Mouse (Mus musculus): ENCODE results near the gene Herc3.
"Not testable (repeated sequence)": the region's sequence is repeated elsewhere in the genome, so short reads cannot be mapped to it uniquely, and the experiment has no call there.

Gene Herc3

DNA sequence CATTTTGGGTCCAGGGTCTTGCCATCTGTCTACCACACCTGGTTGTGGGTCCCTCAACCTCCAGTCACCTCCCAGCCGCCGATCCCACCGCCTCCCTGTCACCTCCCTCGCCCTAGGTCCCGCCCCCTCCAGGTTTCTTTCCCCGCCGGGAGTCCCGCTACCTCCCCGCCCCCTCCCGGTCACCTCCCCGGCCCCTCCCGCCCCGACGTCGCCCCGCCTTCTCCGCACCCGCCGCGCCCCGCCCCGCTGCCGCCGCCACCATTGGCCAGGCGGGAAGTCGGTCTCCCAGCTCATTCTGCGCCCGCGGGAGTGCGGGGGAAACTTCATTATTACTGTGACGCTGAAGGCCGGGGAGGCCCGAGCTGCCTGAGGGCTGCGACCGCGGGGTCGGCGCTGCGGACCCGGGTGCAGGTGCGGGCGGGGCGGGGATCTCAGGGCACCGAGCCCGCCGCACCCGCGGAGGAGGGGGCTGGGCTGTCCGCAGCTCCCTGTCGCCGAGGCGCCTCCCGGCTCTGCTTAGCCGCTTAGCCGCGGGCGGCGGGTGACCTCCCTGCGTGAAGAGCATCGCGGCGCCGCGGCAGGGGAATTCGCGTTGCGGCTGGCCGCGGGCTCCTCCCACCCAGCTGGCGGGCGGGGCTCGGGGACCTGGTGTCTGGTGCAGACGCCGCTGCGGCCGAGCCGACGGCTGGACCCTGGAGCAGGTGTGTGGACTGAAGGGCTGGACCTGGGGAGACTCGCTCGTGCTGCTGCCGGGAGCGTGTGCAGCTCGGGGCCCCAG, at the start of gene Herc3:
Gene Herc3, plus strand, starts transcription at position 234 of the 778 bp plus-strand sequence.
- peak; percentile 61 to 74 for DNase-seq (ENCODE audit: low spot score in 2 of 2)

DNA sequence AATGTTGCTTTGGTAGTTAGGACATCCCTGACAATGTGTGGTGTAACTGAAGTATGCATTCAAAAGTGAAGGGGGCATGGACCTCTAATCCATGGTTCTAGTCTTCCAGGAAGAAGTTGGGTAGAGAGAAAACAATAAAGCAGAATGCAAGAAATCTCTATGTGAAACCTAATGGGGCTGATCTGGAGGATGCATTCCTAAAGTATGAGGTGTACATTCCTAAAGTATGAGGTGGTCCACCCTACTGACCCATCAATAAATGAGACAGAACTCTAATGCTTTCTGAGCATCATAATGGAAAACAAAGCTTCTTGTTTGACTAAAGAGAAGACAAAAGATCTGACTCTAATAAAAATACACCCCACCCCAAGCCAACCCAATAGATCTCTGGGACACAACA, 29.9 kb upstream of the Herc3 start:
- no peak for DNase-seq (ENCODE audit: low spot score in 2 of 2)

DNA sequence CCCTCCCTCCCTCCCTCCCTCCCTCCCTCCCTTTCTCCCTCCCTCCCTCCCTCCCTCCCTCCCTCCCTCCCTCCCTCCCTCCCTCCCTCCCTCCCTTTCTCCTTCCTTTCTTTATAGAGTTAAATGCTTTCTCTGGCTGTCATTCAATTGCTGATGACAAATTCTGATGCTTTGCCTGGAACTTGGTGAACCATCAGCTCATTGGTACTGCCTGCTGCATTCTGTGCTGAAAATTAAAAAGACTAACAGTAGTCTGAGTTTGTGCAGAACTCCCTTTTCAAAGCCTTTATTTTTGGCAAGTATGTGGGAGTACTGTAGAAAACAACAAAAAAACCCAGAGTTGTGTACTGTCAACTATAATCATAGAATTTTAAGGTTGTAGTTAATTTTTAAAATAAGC, 16.9 kb upstream of the Herc3 start:
- DNase-seq (ENCODE audit: low spot score in 2 of 2), result no peak

DNA sequence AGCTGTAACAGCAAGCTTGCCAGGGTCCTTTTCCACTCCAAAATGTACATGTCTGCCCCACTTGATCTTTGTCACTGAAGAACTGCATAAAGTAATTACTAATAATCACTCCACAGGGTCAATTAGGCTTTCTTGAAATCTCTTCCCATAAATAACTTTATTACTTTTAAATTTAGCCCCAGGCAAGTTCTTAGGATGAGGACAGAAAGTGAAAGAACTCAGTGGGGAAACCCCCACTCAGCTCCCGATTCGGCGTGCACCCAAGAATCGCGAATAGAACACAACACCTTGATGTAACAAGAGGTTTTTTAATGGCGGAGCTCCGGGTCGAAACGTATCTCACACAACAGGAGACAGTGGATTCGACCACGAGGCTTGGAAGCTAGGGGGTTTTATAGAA, 14.2 kb upstream of the Herc3 start:
- DNase-seq (ENCODE audit: low spot score in 2 of 2), result not testable (repeated sequence)

DNA sequence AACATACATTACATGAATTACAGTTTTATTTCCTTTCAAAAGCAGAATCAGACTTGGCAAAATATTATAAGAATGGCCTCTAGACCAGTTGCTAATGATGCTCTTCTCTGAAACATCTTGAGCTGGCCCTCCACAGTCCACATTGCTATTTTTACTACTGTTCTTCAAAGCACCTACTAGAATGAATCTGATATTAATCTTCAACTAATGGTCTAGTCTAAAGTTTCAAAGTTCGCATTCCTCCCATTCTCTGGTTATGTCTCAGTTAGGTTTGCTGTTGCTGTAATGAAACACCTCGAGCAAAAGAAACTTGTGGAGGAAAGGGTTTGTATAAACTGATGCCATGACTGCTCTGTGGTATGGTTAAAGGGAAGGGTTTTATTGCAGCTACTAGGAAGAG, 5.6 kb upstream of the Herc3 start:
- no peak for DNase-seq (ENCODE audit: low spot score in 2 of 2)

DNA sequence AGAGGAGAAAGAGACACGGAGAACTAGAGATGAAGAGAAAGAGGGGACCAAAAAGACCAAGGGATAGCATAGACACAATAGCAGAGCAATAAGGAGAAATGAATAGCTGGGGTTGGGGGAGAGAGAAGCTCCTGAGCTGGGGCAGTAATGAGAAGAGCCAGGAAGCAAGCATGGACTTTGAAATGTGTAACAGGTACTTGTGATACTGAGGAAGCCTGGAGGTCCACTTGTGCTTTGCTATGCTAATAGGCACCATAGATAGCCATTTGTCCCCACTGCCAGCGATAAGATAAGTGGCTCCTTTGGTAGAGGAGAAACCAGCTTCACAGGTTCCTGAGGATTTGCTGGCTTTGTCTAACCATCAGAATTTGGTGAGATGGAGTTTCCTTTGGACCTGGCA, 5.2 kb upstream of the Herc3 start:
- DNase-seq (ENCODE audit: low spot score in 2 of 2), result no peak

DNA sequence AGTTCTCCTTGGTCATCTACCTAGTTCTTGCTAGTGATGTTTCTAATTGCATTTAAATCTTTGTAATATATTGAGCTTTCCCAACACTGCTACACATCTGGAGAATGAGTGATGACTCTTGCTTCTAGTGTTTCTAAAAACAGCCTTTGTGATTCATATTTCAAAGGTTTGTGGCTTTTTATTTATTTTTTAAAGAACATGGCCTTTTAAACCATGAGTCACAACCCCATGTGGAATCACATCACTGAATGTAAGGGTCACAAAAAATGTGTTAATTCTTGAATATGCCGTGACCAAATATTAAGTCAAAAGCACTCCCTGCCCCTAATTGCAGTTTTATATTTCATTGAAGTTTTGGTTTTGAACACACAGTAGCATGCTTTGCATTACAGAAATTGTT, 2.7 kb upstream of the Herc3 start:
- no peak for DNase-seq (ENCODE audit: low spot score in 2 of 2)

DNA sequence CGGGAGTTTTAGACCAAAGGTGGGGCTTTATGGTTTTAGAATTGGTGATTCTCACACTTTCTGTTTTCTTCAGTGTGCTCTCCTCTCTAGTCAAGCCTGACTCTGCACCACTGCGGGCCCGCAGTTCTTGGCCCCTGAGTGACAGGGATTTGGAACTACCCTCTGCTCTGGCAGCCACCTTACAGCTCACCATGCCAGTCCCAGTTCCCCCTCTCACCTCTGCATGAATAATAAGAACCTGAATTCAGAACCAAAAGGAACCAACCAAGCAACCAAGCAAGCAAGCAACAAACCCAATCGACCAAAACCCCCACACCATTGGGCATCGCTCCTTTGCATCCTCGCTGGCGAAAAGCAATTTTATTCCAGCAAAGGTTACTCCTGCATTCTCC, 429 bp upstream of the Herc3 start:
- DNase-seq (ENCODE audit: low spot score in 2 of 2), result no peak

DNA sequence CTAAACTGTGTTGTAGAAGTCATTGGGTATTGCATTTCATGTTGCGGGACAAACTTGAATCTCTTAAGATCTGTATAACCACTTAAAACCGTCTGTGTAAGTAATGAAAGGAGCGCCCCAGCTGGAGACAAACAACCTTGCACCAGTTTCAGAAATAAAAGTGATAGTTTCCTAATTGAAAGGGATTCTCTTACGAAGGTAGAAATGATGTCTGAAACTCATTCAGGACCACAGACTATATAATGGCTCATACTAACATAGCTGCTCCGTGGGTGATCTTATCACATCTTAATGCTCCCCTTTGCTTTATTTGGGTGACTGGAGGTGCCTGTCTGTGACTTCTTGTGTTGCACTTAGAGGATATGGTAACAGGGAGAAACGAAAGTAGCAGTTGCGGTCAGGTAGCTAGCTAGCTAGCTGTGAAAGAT, 1.3 kb downstream of the Herc3 start:
- no peak for DNase-seq (ENCODE audit: low spot score in 2 of 2)

DNA sequence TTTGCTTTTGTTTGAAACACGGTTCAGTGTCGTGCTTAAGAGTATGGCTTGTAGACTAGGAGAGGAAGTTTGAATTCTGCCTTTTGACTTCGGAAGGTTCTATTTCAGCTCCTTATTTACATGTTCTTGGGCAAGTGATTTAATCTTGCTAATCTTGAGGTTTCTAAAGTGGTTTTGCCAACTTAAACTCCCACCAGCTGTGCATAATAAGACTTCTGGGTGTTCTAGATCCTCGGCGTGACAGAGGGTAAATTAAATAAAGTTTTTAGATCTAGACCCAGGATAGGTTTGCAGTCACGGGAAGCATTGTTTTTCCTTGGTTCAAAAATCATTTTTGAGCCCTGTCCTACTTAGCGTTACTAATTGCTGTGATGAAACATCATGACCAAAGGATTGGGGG, 3.2 kb downstream of the Herc3 start:
- DNase-seq (ENCODE audit: low spot score in 2 of 2), result no peak

DNA sequence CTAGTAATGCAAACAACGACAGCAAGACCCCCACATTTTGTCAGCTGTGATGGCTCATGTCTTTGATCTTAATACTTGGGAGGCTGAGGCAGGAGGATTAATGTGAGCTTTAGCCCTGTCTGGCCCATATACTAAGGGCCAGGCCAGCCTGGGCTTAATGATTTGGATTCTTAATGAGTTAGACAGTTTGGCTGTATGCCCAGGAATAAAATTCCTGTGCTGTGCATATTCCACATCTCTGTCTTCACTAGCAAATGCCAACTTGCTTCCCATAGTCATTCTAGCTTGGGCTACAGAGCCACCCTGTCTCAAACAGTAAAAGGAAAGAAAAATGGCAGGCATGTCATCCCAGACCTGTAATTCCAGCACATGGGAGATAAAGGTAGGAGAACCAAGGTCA, 4.3 kb downstream of the Herc3 start:
- no peak for DNase-seq (ENCODE audit: low spot score in 2 of 2)

DNA sequence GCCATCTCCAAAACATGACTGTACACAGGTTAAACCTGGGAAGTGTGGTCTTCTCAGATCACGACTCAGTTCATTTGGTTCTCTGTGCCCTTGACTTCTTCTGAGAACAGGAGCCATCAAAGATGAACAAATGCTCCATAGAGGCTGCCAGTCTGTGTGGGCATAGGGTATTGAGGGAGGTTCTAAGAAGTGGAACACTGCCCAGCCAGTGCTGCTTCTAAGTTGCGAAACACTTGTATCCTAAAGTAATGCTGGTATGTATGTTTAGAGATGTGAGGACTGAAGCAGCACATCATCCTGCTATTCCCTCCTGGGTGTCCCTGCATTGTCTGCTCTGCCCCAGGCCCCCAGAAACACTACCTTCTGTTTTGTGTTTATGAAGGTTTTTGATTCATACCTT, 5.2 kb downstream of the Herc3 start:
- DNase-seq (ENCODE audit: low spot score in 2 of 2), result no peak

DNA sequence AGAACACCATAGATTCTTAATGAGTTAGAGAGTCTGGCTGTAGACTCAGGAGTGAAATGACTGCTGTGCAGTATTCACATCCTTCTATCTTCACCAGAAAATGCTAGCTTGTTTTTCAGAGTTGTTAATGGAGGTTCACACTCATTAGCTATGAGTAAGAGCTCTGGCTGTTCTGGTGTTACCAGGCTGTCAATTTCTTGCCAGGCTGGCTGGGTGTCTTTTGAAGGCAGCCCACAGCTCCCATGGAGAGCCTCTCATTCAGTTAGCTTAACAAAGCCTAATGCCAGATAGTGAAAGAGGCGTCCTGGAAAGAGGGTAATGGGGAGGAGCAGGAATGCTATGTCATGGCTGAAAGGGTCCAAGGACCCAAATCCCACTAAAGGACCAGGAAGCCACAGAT, 6.7 kb downstream of the Herc3 start:
- DNase-seq (ENCODE audit: low spot score in 2 of 2), result no peak

DNA sequence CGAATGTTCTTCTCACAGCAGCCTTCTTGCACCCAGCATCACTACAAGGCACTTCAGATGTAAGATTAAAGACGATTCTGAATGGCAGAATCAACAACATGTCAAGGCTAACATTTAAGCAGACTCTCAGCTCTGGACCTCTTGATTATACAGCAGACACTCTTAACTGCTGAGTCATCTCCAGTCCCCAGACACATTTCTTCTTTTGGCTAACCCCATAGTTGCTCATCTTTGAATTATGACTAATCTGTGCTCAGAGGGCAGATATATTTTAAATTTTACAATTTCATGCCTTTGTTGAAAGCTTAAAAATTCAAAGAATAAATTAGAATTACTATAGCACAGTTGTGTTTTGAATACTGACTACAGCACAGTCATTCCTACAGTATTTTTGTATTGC, 9.9 kb downstream of the Herc3 start:
- no peak for DNase-seq (ENCODE audit: low spot score in 2 of 2)

DNA sequence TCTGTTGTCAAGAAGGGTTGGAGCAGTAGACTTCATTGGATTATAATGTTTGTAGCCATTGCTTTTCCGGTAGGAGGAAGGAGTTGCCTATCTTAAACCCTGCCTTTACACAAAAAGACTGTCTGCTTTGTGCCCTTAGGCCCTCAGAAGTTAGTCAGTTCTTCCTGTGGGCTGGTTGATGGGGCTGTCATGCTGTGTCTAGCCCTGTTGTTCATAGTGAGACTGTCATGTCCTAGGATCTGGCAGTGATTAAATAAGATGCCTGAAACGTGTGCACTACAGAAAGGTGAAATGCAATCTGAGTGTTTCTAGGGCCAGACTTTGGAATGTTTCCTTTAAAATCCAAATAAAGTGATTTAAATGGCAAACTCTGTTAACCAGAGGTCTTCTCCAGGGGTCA, 10.9 kb downstream of the Herc3 start:
- DNase-seq (ENCODE audit: low spot score in 2 of 2), result no peak

DNA sequence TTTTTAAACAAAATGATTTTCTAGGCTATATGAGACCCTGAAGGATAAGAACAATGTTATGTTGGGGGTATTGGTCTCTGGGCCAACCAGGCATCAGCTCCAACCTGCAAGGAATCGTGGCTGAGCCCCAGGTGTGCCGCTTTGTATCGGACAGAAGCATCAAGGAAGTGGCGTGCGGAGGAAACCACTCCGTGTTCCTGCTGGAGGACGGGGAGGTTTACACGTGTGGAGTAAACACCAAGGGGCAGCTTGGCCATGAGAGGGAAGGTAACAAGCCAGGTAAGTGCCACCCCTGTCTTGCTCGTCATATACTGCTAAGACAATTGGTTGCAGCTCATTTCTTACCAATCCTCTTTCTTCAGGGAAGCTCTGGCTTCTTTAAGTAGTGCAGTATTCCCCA, 12.3 kb downstream of the Herc3 start:
- DNase-seq (ENCODE audit: low spot score in 2 of 2), result no peak

DNA sequence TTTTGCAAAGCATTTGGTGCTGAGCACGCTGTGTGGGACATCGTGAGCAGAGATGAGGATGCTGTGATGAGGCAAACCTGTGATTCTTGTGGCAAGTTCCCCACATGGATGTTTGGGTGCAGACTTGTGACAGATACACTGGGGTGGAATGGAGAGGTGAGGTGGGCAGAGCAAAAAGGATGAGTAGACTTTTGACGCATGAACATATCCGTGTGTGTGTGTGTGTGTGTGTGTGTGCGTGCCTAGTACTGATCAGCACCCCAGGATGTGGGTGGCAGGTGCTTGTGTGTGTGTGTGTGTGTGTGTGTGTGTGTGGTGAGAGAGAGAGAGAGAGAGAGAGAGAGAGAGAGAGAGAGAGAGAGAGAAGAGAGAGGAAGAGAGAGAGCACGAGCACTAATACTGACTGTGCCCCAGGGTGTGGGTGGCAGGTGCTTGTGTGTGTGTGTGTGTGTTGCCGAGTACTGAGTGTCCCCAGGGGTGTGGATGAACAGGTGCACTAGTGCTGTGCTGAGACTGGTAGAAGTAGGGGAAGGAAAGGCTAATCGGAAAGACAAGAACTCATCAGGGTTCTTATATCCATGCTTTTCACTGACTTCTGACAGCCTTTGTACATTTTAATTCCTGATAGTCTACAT, 13.0 kb downstream of the Herc3 start:
- DNase-seq (ENCODE audit: low spot score in 2 of 2), result no peak

DNA sequence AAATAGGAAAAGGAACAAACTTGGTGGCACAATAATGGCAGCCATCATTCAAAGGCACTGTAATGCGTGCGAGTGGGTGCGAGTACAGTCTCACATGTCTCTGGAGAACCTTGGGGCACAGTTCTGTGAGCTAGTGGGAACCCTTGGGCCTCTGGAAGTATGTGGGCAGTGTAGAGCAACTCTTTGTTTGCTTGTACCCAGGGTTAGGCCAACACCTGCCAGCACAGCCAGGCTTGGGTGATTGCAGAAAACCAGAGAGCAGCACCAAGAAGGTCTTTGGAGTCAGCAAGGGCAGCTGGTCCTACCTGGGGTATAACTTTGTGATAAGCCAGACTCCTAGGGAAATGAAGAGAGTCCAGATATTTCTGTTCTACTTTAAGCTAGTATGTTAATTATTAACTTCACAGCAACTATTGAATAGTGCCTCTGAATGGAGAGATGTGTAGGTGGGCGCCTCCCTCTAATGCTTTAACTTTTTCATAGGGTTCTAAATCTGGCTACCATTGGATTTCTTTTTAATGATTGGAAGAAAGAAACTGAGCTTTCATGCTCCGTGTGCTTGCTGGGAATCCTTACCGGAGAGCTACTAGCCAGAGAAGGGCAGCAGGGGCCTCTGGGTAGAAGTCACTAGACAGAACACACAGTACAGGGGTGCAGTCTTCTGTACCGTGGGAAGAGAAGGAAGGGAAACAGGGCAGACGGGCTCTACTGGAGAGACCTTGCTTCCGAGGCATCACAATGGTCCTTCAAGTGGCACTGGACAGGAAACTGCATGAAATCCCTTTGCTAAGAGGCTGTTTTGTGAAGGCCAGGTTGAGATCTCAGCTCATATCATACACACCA, 15.8 kb downstream of the Herc3 start:
- no peak for DNase-seq (ENCODE audit: low spot score in 2 of 2)

DNA sequence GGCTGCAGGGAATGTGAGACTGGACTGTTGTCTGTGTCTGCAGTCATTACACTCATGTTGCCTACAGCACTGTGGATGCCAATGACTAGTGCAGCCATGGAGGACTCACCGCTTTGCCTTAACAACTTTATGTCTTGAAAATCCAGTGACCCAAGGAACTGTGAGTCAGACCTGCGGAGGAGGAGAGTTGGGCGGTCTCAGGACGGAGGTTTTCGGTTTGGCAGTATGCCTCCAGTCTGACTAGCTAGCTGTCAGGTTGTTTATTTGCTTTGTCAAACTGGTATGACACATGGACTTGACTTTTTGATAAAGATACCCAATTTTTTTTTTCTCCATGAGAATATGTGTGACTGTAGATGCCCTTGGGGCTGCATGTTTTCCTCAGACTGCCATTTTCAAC, 16.6 kb downstream of the Herc3 start:
- DNase-seq (ENCODE audit: low spot score in 2 of 2), result no peak

DNA sequence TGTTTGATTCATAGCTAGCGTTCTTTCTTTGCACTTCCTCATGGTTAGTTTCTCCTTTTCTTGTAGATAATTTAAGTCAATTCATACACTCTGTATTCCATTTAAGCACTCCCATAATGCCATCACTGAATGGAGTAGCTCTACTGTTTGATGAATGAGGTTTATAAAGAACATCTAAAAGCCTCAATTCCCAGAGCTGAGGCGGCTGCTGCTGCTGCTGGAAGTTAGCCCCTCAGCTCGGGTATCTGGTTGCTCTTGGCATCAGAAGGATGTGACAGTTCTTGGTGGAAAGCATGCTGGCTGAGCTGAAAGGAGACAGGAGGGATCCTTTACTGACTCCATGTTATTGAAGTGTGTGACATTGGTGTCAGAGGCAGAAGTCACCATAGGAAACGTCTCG, 18.1 kb downstream of the Herc3 start:
- no peak for DNase-seq (ENCODE audit: low spot score in 2 of 2)

DNA sequence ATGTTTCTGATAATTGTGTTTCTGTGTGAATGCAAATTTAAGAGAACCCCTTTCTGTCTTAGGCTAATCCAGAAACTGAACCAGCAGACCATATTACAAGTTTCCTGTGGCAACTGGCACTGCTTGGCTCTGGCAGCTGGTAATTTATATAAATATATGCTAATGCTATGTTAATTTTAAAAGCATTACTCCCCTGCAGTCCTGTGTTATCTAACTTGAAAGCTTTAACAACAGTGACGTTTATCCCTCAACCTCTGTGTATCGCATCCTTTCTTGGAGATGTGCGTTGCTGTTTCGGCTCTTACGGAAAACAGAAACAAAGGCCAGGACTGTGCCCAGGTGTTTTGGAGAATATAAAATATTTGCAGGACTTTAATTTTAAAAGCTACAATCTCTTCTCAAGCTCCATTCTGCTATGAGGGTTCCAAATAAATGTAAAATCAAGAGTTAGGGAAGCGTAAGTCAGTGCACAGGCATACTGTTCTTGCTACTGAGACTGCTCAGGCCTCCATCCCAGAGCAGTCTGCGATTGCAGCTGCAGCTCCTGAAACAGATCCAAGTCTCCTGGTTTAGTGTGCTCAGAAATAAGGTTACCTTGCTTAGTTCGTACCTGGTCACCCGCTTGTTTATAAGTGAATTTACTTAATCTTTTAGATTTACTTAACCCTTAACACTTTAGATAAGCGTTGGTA, 24.6 kb downstream of the Herc3 start:
- no peak for DNase-seq (ENCODE audit: low spot score in 2 of 2)

DNA sequence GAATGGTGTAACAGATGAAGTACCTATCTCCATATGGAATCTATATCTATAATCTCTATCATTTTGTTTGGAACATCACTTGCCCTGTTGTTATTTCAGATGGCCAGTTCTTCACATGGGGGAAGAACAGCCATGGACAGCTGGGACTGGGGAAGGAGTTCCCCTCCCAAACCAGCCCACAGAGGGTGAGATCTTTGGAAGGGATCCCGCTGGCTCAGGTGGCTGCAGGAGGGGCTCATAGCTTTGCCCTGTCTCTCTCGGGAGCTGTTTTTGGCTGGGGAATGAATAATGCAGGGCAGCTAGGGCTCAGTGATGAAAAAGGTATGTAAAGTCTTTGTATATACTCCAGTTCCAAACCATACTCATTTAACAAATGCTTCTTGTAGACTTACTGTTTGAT, 25.2 kb downstream of the Herc3 start:
- DNase-seq (ENCODE audit: low spot score in 2 of 2), result no peak
